Mouse (Mus musculus): Measurements from ENCODE around the gene Cyb5r2. TPM values are rescaled to one million over a fixed set of nuclear protein-coding genes. Genes with fewer than 3 reads are reported as not detected.
A peak's percentile ranks its signal among the peaks of the same experiment; 100 is the strongest.

Cyb5r2 gene
- polyA plus RNA-seq, 1 experiment from 2014 or later: 0.72 TPM

DNA sequence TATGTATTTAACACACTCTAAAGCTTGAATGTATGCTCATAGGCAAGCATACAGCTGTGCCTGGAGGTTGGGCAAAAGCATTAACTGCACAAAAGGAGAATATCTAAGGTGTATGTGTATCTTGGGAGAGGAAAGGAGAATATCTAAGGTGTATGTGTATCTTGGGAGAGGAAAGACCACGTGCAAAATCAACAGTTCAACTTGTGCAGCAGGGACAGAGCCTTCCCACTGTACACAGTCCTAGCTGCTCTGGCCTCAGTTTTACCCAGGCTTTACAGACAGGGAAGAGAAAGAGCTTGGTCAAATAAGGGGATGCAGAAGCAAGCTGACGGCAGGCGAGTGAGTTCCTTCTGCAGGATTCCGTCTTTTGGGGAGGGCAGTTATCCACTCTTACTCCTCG, 43.8 kb downstream of the Cyb5r2 start:
- Histone ChIP-seq H3K27me3 (replicated peaks; ENCODE audit: low read depth, poor library complexity, severe bottlenecking) (no peaks in the 10 kb centered on the region), H3K27ac (replicated peaks) (no peak overlapping the region), H3K4me1 (peaks cover 27% of the 10 kb centered on the region), H3K36me3 (replicated peaks) (peaks cover 58% of the 10 kb centered on the region), H3K9me3 (no peaks in the 10 kb centered on the region), H3K4me3 (no peak overlapping the region)
- 80% methylated on average over 5 of the region's 5 CpGs for WGBS
- DNase-seq (ENCODE audit: low spot score): no peak

DNA sequence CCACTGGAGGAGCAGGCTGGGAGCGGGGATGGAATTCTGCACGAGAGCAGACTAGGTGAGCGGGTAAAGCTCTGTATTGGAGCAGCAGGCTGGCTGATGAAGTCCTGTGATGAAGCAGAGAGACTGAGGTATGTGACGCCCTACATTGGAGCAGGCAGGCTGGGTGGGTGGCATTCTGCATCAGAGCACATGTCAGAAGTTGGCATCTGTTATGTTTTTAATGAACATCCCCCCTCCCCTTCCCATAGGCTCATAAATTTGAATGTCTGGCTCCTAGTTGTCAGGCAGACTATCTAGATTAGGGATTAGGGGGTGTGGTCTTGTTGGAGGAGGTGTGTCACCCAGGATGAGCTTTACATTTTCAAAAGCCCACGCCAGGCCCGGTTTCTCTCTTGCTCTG, 45.1 kb downstream of the Cyb5r2 start:
- Histone ChIP-seq H3K27ac (replicated peaks) (no peak overlapping the region), H3K4me1 (peaks cover 40% of the 10 kb centered on the region), H3K36me3 (replicated peaks) (peaks cover 47% of the 10 kb centered on the region), H3K27me3 (replicated peaks; ENCODE audit: low read depth, poor library complexity, severe bottlenecking) (no peaks in the 10 kb centered on the region), H3K9me3 (no peaks in the 10 kb centered on the region), H3K4me3 (no peak overlapping the region)
- 75% methylated on average over 6 of the region's 6 CpGs for WGBS
- no peak for DNase-seq (ENCODE audit: low spot score)

DNA sequence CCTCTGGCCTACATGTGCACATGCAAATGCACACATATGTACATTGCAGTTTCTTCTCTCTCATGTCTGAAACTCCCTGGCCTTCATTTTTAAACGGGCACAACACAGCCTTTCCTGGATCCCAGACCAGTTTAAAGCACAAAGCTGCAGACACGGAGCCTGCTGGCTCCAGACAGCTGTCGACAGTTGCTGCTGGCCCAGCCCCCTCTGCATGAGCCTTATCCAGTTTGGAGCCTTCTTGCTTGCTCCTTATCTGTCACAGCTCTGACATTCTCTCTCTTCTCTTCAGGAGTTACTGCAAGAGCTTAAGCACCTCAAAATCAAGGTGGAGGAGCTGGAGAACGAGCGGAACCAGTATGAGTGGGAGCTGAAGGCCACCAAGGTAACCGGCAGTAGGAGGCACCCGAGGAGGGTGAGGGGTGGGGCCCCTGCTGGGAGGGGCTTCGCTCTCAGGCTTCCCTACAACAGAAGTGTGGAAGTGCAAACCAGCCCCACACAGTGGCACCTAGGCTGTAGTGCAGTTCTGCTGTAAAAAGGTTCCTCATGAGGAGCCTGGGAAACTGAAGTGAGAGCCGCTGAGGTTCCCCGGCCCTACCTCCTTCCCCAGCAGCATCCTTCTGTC, 49.2 kb downstream of the Cyb5r2 start:
- peak; percentile 83 for DNase-seq (ENCODE audit: low spot score)
- Histone ChIP-seq H3K9me3 (no peaks in the 10 kb centered on the region), H3K27me3 (replicated peaks; ENCODE audit: low read depth, poor library complexity, severe bottlenecking) (no peaks in the 10 kb centered on the region), H3K4me3 (peak overlapping the region; percentile 43), H3K27ac (replicated peaks) (peak overlapping the region; percentile 77), H3K36me3 (replicated peaks) (peaks cover 45% of the 10 kb centered on the region), H3K4me1 (peaks cover 36% of the 10 kb centered on the region)
- WGBS: 4% methylated on average over 10 of the region's 10 CpGs

DNA sequence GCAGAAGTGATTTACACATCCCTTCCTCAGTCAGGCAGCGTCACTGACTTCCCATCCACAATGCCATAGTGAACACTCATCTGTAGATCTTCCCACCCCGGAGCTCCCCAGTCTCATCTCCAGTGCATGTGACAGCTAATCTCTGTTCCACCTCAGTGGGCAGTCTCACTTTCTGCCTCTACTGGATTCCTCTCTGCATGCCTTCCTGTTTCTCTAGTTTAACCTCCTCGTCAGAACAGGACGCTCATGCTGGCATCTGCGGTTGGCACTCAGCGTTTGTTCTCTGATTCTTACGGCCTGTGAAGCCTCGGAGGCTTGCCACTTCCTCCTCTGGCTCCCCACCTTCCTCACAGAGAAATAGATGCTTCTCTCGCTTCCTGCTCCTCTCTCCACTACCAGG, 50.2 kb downstream of the Cyb5r2 start:
- Histone ChIP-seq H3K9me3 (no peaks in the 10 kb centered on the region), H3K4me3 (no peak overlapping the region), H3K27ac (replicated peaks) (peak overlapping the region; percentile 77), H3K27me3 (replicated peaks; ENCODE audit: low read depth, poor library complexity, severe bottlenecking) (no peaks in the 10 kb centered on the region), H3K36me3 (replicated peaks) (peaks cover 36% of the 10 kb centered on the region), H3K4me1 (peaks cover 46% of the 10 kb centered on the region)
- 66% methylated on average over 9 of the region's 9 CpGs for WGBS
- DNase-seq (ENCODE audit: low spot score): no peak

DNA sequence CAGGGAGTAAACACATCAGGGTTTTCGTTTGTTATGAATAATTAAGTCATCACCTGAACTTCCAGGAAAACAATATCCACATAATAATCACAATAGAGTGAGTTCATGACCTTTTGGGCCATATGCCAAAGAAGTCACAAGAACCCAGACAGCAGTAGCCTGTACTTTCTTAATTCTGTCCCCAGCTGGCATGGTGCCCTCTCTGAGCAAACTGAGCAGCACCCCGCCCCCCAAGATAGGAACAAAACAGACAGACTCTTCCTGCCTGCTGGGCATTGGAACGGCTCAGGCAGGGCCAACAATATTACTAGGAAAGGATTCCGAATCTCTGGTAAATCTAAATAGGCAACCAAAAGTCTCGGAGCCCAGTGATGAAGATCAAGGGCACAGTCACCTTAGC, 51.9 kb downstream of the Cyb5r2 start:
- H3K36me3 ChIP-seq (replicated peaks): peaks cover 46% of the 10 kb centered on the region
- no peaks in the 10 kb centered on the region for H3K27me3 ChIP-seq (replicated peaks; ENCODE audit: low read depth, poor library complexity, severe bottlenecking)
- H3K9me3 ChIP-seq: no peaks in the 10 kb centered on the region
- 84% methylated on average over 5 of the region's 5 CpGs for WGBS
- DNase-seq (ENCODE audit: low spot score): no peak
- H3K4me3 ChIP-seq: no peak overlapping the region
- H3K4me1 ChIP-seq: peaks cover 51% of the 10 kb centered on the region
- H3K27ac ChIP-seq (replicated peaks): no peak overlapping the region

DNA sequence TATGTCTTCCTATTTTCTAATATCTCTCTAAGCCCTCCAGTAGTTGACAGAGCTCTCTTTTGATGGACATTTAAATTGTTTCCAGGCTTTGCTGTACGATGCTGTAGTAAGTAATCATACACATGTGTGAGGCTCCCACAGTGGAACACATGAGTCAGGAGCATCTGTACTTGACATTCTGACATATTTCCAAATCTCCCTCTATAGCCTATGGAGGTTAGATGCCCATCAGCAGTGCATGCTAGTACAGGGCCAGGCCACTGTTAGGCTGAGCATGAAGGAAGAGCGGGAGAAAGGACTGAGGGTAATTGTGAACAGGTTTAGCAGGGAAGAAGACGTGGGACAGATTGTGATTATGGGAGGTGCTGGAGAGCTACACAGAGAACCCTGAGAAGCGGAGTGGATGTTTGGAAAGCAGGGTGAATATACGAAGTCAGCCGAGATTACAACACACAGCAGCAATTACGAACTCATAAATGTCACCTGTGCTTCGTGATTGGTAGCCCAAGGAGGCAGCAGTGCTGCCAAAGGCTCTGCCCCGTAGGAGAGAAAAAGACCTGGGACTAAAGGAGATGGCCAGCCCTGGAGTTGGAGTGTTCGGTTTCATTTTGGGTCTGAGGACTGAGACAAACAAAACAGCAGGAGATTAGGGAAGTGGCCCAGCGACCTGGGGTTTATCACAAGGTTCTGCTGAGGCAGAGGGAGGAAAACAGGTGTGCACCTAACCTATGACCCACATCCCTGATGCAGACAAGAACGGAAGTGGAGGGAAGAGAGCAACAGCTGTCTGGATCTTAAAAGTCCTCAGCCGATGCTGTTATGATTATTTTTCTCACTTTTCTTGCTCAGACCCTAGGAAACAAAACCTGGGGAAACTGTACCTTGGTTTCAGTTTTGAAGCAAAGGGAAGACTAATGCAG, 55.1 kb downstream of the Cyb5r2 start:
- no peak for DNase-seq (ENCODE audit: low spot score)
- Histone ChIP-seq H3K27me3 (replicated peaks; ENCODE audit: low read depth, poor library complexity, severe bottlenecking) (no peaks in the 10 kb centered on the region), H3K27ac (replicated peaks) (peak overlapping the region; percentile 45), H3K36me3 (replicated peaks) (peaks cover 65% of the 10 kb centered on the region), H3K4me1 (peaks cover 25% of the 10 kb centered on the region), H3K4me3 (no peak overlapping the region), H3K9me3 (no peaks in the 10 kb centered on the region)
- WGBS: 57% methylated on average over 13 of the region's 13 CpGs

DNA sequence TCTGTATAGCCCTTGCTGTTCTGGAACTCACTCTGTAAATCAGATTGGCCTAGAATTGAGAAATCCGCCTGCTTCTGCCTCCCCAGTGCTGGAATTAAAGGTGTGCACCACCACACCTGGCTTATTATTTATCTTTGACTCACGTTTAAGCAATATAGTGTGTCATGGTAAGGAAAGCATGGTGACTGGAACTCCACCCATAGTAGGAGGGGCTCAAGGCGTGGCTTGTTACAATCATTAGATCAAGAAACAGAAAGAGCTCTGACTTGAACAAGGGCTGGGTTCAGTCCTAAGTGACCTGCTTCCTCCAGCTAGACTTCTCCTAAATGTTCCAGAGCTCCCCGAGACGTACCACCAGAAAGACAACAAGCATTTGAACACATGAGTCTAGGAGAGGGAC, 57.2 kb downstream of the Cyb5r2 start:
- DNase-seq (ENCODE audit: low spot score): no peak
- H3K27me3 ChIP-seq (replicated peaks; ENCODE audit: low read depth, poor library complexity, severe bottlenecking): no peaks in the 10 kb centered on the region
- no peak overlapping the region for H3K4me3 ChIP-seq
- 85% methylated on average over 5 of the region's 5 CpGs for WGBS
- no peak overlapping the region for H3K27ac ChIP-seq (replicated peaks)
- H3K36me3 ChIP-seq (replicated peaks): peaks cover 65% of the 10 kb centered on the region
- peaks cover 22% of the 10 kb centered on the region for H3K4me1 ChIP-seq
- no peaks in the 10 kb centered on the region for H3K9me3 ChIP-seq

DNA sequence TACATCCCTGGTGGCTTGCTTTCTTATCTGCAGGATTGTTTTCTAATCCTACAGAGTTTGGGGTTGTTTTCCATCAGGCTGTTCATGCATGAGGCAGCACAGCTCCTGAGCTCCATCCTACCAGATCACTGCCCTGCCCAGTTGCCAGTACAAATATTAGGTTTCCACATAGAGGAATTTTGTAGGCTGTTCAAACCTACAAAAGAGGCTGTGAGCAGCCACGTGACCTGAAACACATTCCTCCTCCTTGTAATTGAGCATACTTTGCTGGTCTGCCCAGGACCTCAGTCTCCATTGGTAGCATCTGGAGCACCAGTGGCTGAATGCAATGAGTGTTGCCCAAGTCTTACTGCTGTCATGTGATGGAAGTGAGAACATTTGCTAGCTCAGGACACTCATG, 57.9 kb downstream of the Cyb5r2 start:
- no peak for DNase-seq (ENCODE audit: low spot score)
- H3K36me3 ChIP-seq (replicated peaks): peaks cover 62% of the 10 kb centered on the region
- H3K4me1 ChIP-seq: peaks cover 22% of the 10 kb centered on the region
- H3K27me3 ChIP-seq (replicated peaks; ENCODE audit: low read depth, poor library complexity, severe bottlenecking): no peaks in the 10 kb centered on the region
- H3K27ac ChIP-seq (replicated peaks): no peak overlapping the region
- H3K9me3 ChIP-seq: no peaks in the 10 kb centered on the region
- WGBS: 80% methylated on average over 1 of the region's 1 CpGs
- no peak overlapping the region for H3K4me3 ChIP-seq

Other genes with a start within 250 kb of the Cyb5r2 start
- gene Olfml1, start 190.6 kb downstream of the Cyb5r2 start, polyA plus RNA-seq (2016; fragmentation: Nextera tagmentation; extraction: Ambion mirVana): 11.7 and 12.3 TPM in 2 replicates
- 21.5 and 24.0 TPM in 2 replicates for gene Ppfibp2, start 162.8 kb downstream of the Cyb5r2 start, polyA plus RNA-seq (2016; fragmentation: Nextera tagmentation; extraction: Ambion mirVana)
- not detected in 2 replicates for gene 5330417H12Rik, start 132.9 kb downstream of the Cyb5r2 start, polyA plus RNA-seq (2016; fragmentation: Nextera tagmentation; extraction: Ambion mirVana)
- not detected in 2 replicates for gene Ovch2, start 43.2 kb upstream of the Cyb5r2 start, polyA plus RNA-seq (2016; fragmentation: Nextera tagmentation; extraction: Ambion mirVana)
- gene Olfr467, start 54.2 kb upstream of the Cyb5r2 start, polyA plus RNA-seq (2016; fragmentation: Nextera tagmentation; extraction: Ambion mirVana): not detected in 2 replicates
- not detected in 2 replicates for gene Olfr469, start 67.5 kb upstream of the Cyb5r2 start, polyA plus RNA-seq (2016; fragmentation: Nextera tagmentation; extraction: Ambion mirVana)
- gene Olfr470, start 89.5 kb upstream of the Cyb5r2 start, polyA plus RNA-seq (2016; fragmentation: Nextera tagmentation; extraction: Ambion mirVana): not detected in 2 replicates
- gene Olfr472, start 139.9 kb upstream of the Cyb5r2 start, polyA plus RNA-seq (2016; fragmentation: Nextera tagmentation; extraction: Ambion mirVana): not detected in 2 replicates
- not detected in 2 replicates for gene Olfr473, start 172.4 kb upstream of the Cyb5r2 start, polyA plus RNA-seq (2016; fragmentation: Nextera tagmentation; extraction: Ambion mirVana)
- not detected in 2 replicates for gene Olfr474, start 196.6 kb upstream of the Cyb5r2 start, polyA plus RNA-seq (2016; fragmentation: Nextera tagmentation; extraction: Ambion mirVana)
- gene Olfr476, start 206.8 kb upstream of the Cyb5r2 start, polyA plus RNA-seq (2016; fragmentation: Nextera tagmentation; extraction: Ambion mirVana): not detected in 2 replicates
- gene Olfr477, start 228.7 kb upstream of the Cyb5r2 start, polyA plus RNA-seq (2016; fragmentation: Nextera tagmentation; extraction: Ambion mirVana): not detected in 2 replicates